Mouse (Mus musculus): ENCODE measurements at regions not wholly inside any gene's neighbourhood (a gene's known extent, or its start where the extent isn't known, plus 50 kb on each side); places are given as distances from the start of the nearest gene placed in this dataset.

- 81% methylated on average over 6 of the region's 6 CpGs for WGBS
- H3K4me2 ChIP-seq (ENCODE audit: low read depth, low read length) = no peak overlapping the region
Observed at GRCm38 (mm10) chr15:8582676-8583075, 62.9 kb upstream of the Gm2310 start.

GRCm38 (mm10) chr15:8581146-8581913, 61.6 kb upstream of the Gm2310 start:
- 58% methylated on average over 8 of the region's 8 CpGs for WGBS
- Histone ChIP-seq H3K9me3 (ENCODE audit: control insufficient read depth, low read length) (no peaks in the 10 kb centered on the region), H3K36me3 (ENCODE audit: control insufficient read depth, insufficient read depth, low read length) (no peaks in the 10 kb centered on the region), H3K4me1 (ENCODE audit: control insufficient read depth, insufficient read depth, low read length) (no peaks in the 10 kb centered on the region), H3K9ac (ENCODE audit: low read depth, low read length) (no peak overlapping the region), H3K4me2 (ENCODE audit: low read depth, low read length) (no peak overlapping the region), H3K27me3 (replicated peaks; ENCODE audit: control insufficient read depth, insufficient read depth, low read length) (peaks cover 3% of the 10 kb centered on the region; the same call in 1 of the 2 replicates), H3K4me3 (ENCODE audit: low read depth, low read length) (no peak overlapping the region), H3K27ac (replicated peaks; ENCODE audit: low read depth, low read length) (no peak overlapping the region)
- ATAC-seq (ENCODE audit: low read depth) (0 out of 2 replicates have a peak, but pooled peaks have one; percentile 23), DNase-seq (ENCODE audit: low spot score) (no peak)

More at GRCm38 (mm10) chr15:8582676-8583075, 62.9 kb upstream of the Gm2310 start:
- no peaks in the 10 kb centered on the region for H3K9me3 ChIP-seq (ENCODE audit: control insufficient read depth, low read length)
- no peak overlapping the region for H3K9ac ChIP-seq (ENCODE audit: low read depth, low read length)
- no peak overlapping the region for H3K27ac ChIP-seq (replicated peaks; ENCODE audit: low read depth, low read length)
- peaks cover 3% of the 10 kb centered on the region; the same call in 1 of the 2 replicates for H3K27me3 ChIP-seq (replicated peaks; ENCODE audit: control insufficient read depth, insufficient read depth, low read length)
- peaks cover 9% of the 10 kb centered on the region; the same call in 1 of the 2 replicates for H3K4me1 ChIP-seq (ENCODE audit: control insufficient read depth, insufficient read depth, low read length)
- ATAC-seq (ENCODE audit: low read depth) = no peak
- H3K36me3 ChIP-seq (ENCODE audit: control insufficient read depth, insufficient read depth, low read length) = no peaks in the 10 kb centered on the region
- no peak overlapping the region for H3K4me3 ChIP-seq (ENCODE audit: low read depth, low read length)
- no peak for DNase-seq (ENCODE audit: low spot score)

GRCm38 (mm10) chr15:8580077-8580476, 60.3 kb upstream of the Gm2310 start:
- Histone ChIP-seq H3K9me3 (ENCODE audit: control insufficient read depth, low read length) (no peaks in the 10 kb centered on the region), H3K4me1 (ENCODE audit: control insufficient read depth, insufficient read depth, low read length) (no peaks in the 10 kb centered on the region), H3K4me3 (ENCODE audit: low read depth, low read length) (no peak overlapping the region), H3K36me3 (ENCODE audit: control insufficient read depth, insufficient read depth, low read length) (no peaks in the 10 kb centered on the region), H3K27ac (replicated peaks; ENCODE audit: low read depth, low read length) (no peak overlapping the region), H3K4me2 (ENCODE audit: low read depth, low read length) (no peak overlapping the region), H3K9ac (ENCODE audit: low read depth, low read length) (no peak overlapping the region), H3K27me3 (replicated peaks; ENCODE audit: control insufficient read depth, insufficient read depth, low read length) (peaks cover 3% of the 10 kb centered on the region; the same call in 1 of the 2 replicates)
- ATAC-seq (ENCODE audit: low read depth) = no peak
- no peak for DNase-seq (ENCODE audit: low spot score)

GRCm38 (mm10) chr15:8577480-8577881, 57.7 kb upstream of the Gm2310 start:
- peaks cover 3% of the 10 kb centered on the region; the same call in 1 of the 2 replicates for H3K27me3 ChIP-seq (replicated peaks; ENCODE audit: control insufficient read depth, insufficient read depth, low read length)
- no peaks in the 10 kb centered on the region for H3K36me3 ChIP-seq (ENCODE audit: control insufficient read depth, insufficient read depth, low read length)
- H3K4me2 ChIP-seq (ENCODE audit: low read depth, low read length) = no peak overlapping the region
- no peak overlapping the region for H3K9ac ChIP-seq (ENCODE audit: low read depth, low read length)
- DNase-seq (ENCODE audit: low spot score) = peak; percentile 61
- peak; percentile 30; the same call in 1 of the 2 replicates for ATAC-seq (ENCODE audit: low read depth)
- H3K4me3 ChIP-seq (ENCODE audit: low read depth, low read length) = no peak overlapping the region
- no peaks in the 10 kb centered on the region for H3K4me1 ChIP-seq (ENCODE audit: control insufficient read depth, insufficient read depth, low read length)
- H3K27ac ChIP-seq (replicated peaks; ENCODE audit: low read depth, low read length) = no peak overlapping the region
- H3K9me3 ChIP-seq (ENCODE audit: control insufficient read depth, low read length) = no peaks in the 10 kb centered on the region
- WGBS = 15% methylated on average over 3 of the region's 3 CpGs

GRCm38 (mm10) chr15:8576975-8577374, 57.2 kb upstream of the Gm2310 start:
- Histone ChIP-seq H3K9ac (ENCODE audit: low read depth, low read length) (no peak overlapping the region), H3K9me3 (ENCODE audit: control insufficient read depth, low read length) (no peaks in the 10 kb centered on the region), H3K36me3 (ENCODE audit: control insufficient read depth, insufficient read depth, low read length) (no peaks in the 10 kb centered on the region), H3K4me2 (ENCODE audit: low read depth, low read length) (no peak overlapping the region), H3K4me3 (ENCODE audit: low read depth, low read length) (no peak overlapping the region), H3K4me1 (ENCODE audit: control insufficient read depth, insufficient read depth, low read length) (no peaks in the 10 kb centered on the region), H3K27ac (replicated peaks; ENCODE audit: low read depth, low read length) (no peak overlapping the region), H3K27me3 (replicated peaks; ENCODE audit: control insufficient read depth, insufficient read depth, low read length) (peaks cover 3% of the 10 kb centered on the region; the same call in 1 of the 2 replicates)
- ATAC-seq (ENCODE audit: low read depth) = no peak; the same call in 1 of the 2 replicates
- DNase-seq (ENCODE audit: low spot score) = no peak
- WGBS = 74% methylated on average over 5 of the region's 5 CpGs

- Histone ChIP-seq H3K36me3 (ENCODE audit: control insufficient read depth, insufficient read depth, low read length) (no peaks in the 10 kb centered on the region), H3K4me1 (ENCODE audit: control insufficient read depth, insufficient read depth, low read length) (0 out of 2 replicates have a peak, but pooled peaks cover 6% of the 10 kb centered on the region), H3K27me3 (replicated peaks; ENCODE audit: control insufficient read depth, insufficient read depth, low read length) (peaks cover 8% of the 10 kb centered on the region), H3K27ac (replicated peaks; ENCODE audit: low read depth, low read length) (peak overlapping the region; percentile 82), H3K9me3 (ENCODE audit: control insufficient read depth, low read length) (no peaks in the 10 kb centered on the region), H3K4me2 (ENCODE audit: low read depth, low read length) (peak overlapping the region; percentile 88), H3K4me3 (ENCODE audit: low read depth, low read length) (peak overlapping the region; percentile 52), H3K9ac (ENCODE audit: low read depth, low read length) (peak overlapping the region; percentile 59)
- WGBS = 5% methylated on average over 11 of the region's 11 CpGs
- DNase-seq (ENCODE audit: low spot score) (no peak), ATAC-seq (ENCODE audit: low read depth) (peak; percentile 23; the same call in 1 of the 2 replicates)
Observed at GRCm38 (mm10) chr15:8569617-8570016, 49.9 kb upstream of the Gm2310 start.
